Comparison of ENCODE assay signal across 10 mouse cellular contexts in genomic region chr5:135537326-135537725, GRCm38 (mm10). TPM values are rescaled to one million over a fixed set of nuclear protein-coding genes. Genes with fewer than 3 reads are reported as not detected.
DNase-seq lines count a peak whose midpoint lies in the region; ATAC-seq and TF ChIP-seq lines count a peak whose summit lies in the region.
"Had no signal": no experiment of that assay in that cellular context is flagged by ENCODE, and none has a peak within 500 bp of the region (broad histone marks: within the 10 kb centered on the region; RNA-seq: fewer than 3 reads in every experiment).

No protein-coding gene starts in this region.

- H3K4me2 ChIP-seq in kidney, postnatal 0 days (ENCODE audit: low read length) = no peak overlapping the region

- H3K9ac ChIP-seq in kidney, postnatal 0 days (ENCODE audit: low read depth, low read length) = no peak overlapping the region

- DNase-seq in 3134 (ENCODE audit: extremely low read depth, insufficient read length, low spot score) = peak; percentile 80
- DNase-seq in CD4-positive, CD25-positive, alpha-beta regulatory T cell, adult 2 months (ENCODE audit: low read depth, low spot score) = peak; percentile 61
- DNase-seq in kidney, postnatal 0 days (ENCODE audit: low spot score) = peak; percentile 46
- no peak for DNase-seq in layer of hippocampus, postnatal 14 days (ENCODE audit: low spot score in 2 of 2)
- DNase-seq in left cerebral cortex, adult 18-20 months (ENCODE audit: low spot score in 2 of 2) = no peak
- no peak for DNase-seq in left cerebral cortex, postnatal 14 days (ENCODE audit: low spot score in 2 of 2)
- no peak for DNase-seq in left cerebral cortex, adult 9 months (ENCODE audit: low spot score in 2 of 2)

- no peaks in the 10 kb centered on the region for H3K36me3 ChIP-seq in kidney, postnatal 0 days (ENCODE audit: insufficient read depth, low read length)

- H3K27me3 ChIP-seq in kidney, postnatal 0 days (ENCODE audit: insufficient read depth, low read length) = no peaks in the 10 kb centered on the region

- no peak overlapping the region for H3K4me3 ChIP-seq in kidney, postnatal 0 days (replicated peaks; ENCODE audit: low read depth, low read length)

- 67% methylated on average over 4 of the region's 4 CpGs for WGBS in kidney, postnatal 0 days

- no peaks in the 10 kb centered on the region for H3K9me3 ChIP-seq in kidney, postnatal 0 days (replicated peaks; ENCODE audit: low read length)

- TF ChIP-seq CTCF in kidney, postnatal 0 days (IDR thresholded peaks at IDR 0.05; ENCODE audit: low read depth) = no peak

- peaks cover 2% of the 10 kb centered on the region; the same call in 1 of the 2 replicates for H3K4me1 ChIP-seq in kidney, postnatal 0 days (replicated peaks; ENCODE audit: insufficient read depth, low read length)

- H3K27ac ChIP-seq in kidney, postnatal 0 days = no peak overlapping the region

- intact Hi-C loops in left cerebral cortex, postnatal 14 days (cut with DNase I) = loop anchor here (5.0 kb wide), 1 partner anchor 130 kb away; no protein-coding TSS in a partner anchor

- no peak for ATAC-seq in kidney, postnatal 0 days (replicated peaks; ENCODE audit: low FRiP score, low read depth)
- peak; percentile 96 for ATAC-seq in monocyte, adult 5-6 weeks (replicated peaks; ENCODE audit: insufficient number of reproducible peaks, low FRiP score, low TSS enrichment, poor library complexity, severe bottlenecking)

RNA-seq across cellular contexts. Expression of gene Hip1, which starts 7.6 kb away (rescaled TPM):
- 23.0 TPM in 2 replicates for polyA plus RNA-seq in kidney, postnatal 0 days (2015; fragmentation: Nextera tagmentation; extraction: Ambion mirVana)
- 136 to 193 TPM (median 152 TPM) in 3 replicates for total RNA-seq in monocyte, adult 5-6 weeks (2017)
- 10 to 100 TPM; 56.1 to 62.6 TPM for total RNA-seq in layer of hippocampus, postnatal 14 days (2021)
- total RNA-seq in left cerebral cortex, adult 18-20 months (2021) = 10 to 100 TPM; 38.6 to 45.8 TPM
- 10 to 100 TPM; 66.9 to 72.0 TPM for total RNA-seq in left cerebral cortex, postnatal 14 days (2021)

RNA-seq across cellular contexts. Expression of gene Ccl26, which starts 26.0 kb away (rescaled TPM):
- polyA plus RNA-seq in kidney, postnatal 0 days (2015; fragmentation: Nextera tagmentation; extraction: Ambion mirVana) = not detected in 2 replicates
- not detected in 3 replicates for total RNA-seq in monocyte, adult 5-6 weeks (2017)
- total RNA-seq in layer of hippocampus, postnatal 14 days (2021) = not detected
- not detected for total RNA-seq in left cerebral cortex, adult 18-20 months (2021)
- not detected for total RNA-seq in left cerebral cortex, postnatal 14 days (2021)
- polyA plus RNA-seq: brain, embryonic 14.5 days; limb, embryonic 11.5 days had no signal

RNA-seq across cellular contexts. Expression of gene Ccl24, which starts 35.5 kb away (rescaled TPM):
- polyA plus RNA-seq in kidney, postnatal 0 days (2015; fragmentation: Nextera tagmentation; extraction: Ambion mirVana) = 0.89 and 1.1 TPM in 2 replicates
- total RNA-seq in monocyte, adult 5-6 weeks (2017) = not detected in 3 replicates
- under 1 TPM in 1 of 2 experiments, not detected in 1; 0.44 TPM for total RNA-seq in layer of hippocampus, postnatal 14 days (2021)
- total RNA-seq in left cerebral cortex, adult 18-20 months (2021) = under 1 TPM in 1 of 2 experiments, not detected in 1; 0.42 TPM
- total RNA-seq in left cerebral cortex, postnatal 14 days (2021) = not detected

Comparison
In these comparisons a context has a peak if more than half of its experiments do, and no peak if none do; other contexts are left out.
1. DNase-seq: peak in 3134 (single experiment), CD4-positive, CD25-positive, alpha-beta regulatory T cell, adult 2 months (single experiment) and kidney, postnatal 0 days (single experiment); none in layer of hippocampus, postnatal 14 days (0 of 2), left cerebral cortex, adult 18-20 months (0 of 2), left cerebral cortex, postnatal 14 days (0 of 2) and left cerebral cortex, adult 9 months (0 of 2).